Mouse (Mus musculus) natural killer cell, adult 2 months (primary cell): Measurements from ENCODE around the gene Cyp2s1.
"Not testable (repeated sequence)": the region's sequence is repeated elsewhere in the genome, so short reads cannot be mapped to it uniquely, and the experiment has no call there.

Experiments used
- DNase-seq, 2 experiments: peaks; one replicate each; pipeline ENCODE4 v3.0.0; 2022; ENCODE audit warnings: low spot score in 2 of 2

The Cyp2s1 gene

GRCm38 (mm10) chr7:25812195-25812594 lies 4.5 kb downstream of the Cyp2s1 start:
- no peak for DNase-seq

- DNase-seq = no peak
These were observed 5.0 kb downstream of the Cyp2s1 start for GRCm38 (mm10) chr7:25811716-25812115.

GRCm38 (mm10) chr7:25805631-25806343 lies 10.9 kb downstream of the Cyp2s1 start:
- DNase-seq = peak; percentile 46 to 64

GRCm38 (mm10) chr7:25804792-25805191 lies 11.9 kb downstream of the Cyp2s1 start:
- DNase-seq = no peak

- DNase-seq = no peak
These were observed 13.3 kb downstream of the Cyp2s1 start for GRCm38 (mm10) chr7:25803460-25803859.

GRCm38 (mm10) chr7:25802241-25803125 lies 14.2 kb downstream of the Cyp2s1 start:
- no peak for DNase-seq

GRCm38 (mm10) chr7:25801031-25801430 lies 15.7 kb downstream of the Cyp2s1 start:
- DNase-seq = no peak

- no peak for DNase-seq
These were observed 17.3 kb downstream of the Cyp2s1 start for GRCm38 (mm10) chr7:25799369-25799768.

- no peak for DNase-seq
These were observed 18.2 kb downstream of the Cyp2s1 start for GRCm38 (mm10) chr7:25798540-25798939.

GRCm38 (mm10) chr7:25794775-25795174 lies 21.9 kb downstream of the Cyp2s1 start:
- no peak for DNase-seq

GRCm38 (mm10) chr7:25793679-25794078 lies 23.0 kb downstream of the Cyp2s1 start:
- DNase-seq = peak in 1 of 2 experiments; percentile 27

- not testable (repeated sequence) for DNase-seq
These were observed 23.7 kb downstream of the Cyp2s1 start for GRCm38 (mm10) chr7:25792966-25793365.

- no peak for DNase-seq
These were observed 26.1 kb downstream of the Cyp2s1 start for GRCm38 (mm10) chr7:25790615-25791014.

GRCm38 (mm10) chr7:25789129-25789440 lies 27.6 kb downstream of the Cyp2s1 start:
- DNase-seq = no peak

- DNase-seq = no peak
These were observed 28.2 kb downstream of the Cyp2s1 start, which contains the start of gene Axl for GRCm38 (mm10) chr7:25788220-25789128. Axl (minus strand) TSS chr7:25788705.

- DNase-seq = no peak
These were observed 29.1 kb downstream of the Cyp2s1 start for GRCm38 (mm10) chr7:25787456-25788219.

GRCm38 (mm10) chr7:25786974-25787373 lies 29.7 kb downstream of the Cyp2s1 start:
- no peak for DNase-seq

- no peak for DNase-seq
These were observed 31.0 kb downstream of the Cyp2s1 start for GRCm38 (mm10) chr7:25785752-25786151.

GRCm38 (mm10) chr7:25784808-25785207 lies 31.9 kb downstream of the Cyp2s1 start:
- DNase-seq = no peak

GRCm38 (mm10) chr7:25783746-25784145 lies 33.0 kb downstream of the Cyp2s1 start:
- DNase-seq = no peak

GRCm38 (mm10) chr7:25782744-25783143 lies 34.0 kb downstream of the Cyp2s1 start:
- no peak for DNase-seq
